Mouse (Mus musculus) kidney, adult 2 months (tissue): ENCODE measurements around the gene Nsmf. TPM values are rescaled to one million over a fixed set of nuclear protein-coding genes. Genes with fewer than 3 reads are reported as not detected.

Source experiments
- DNase-seq: peaks from one replicate; pipeline ENCODE4 v3.0.0; 2021
- H3K27ac ChIP-seq: fragments of 200-500 bp; 2 replicates; pipeline ENCODE4 v1.5.1; 2012; ENCODE audit warnings: low read depth, low read length, control low read depth, inconsistent platforms; ENCODE audit not compliant: insufficient read depth
- H3K27me3 ChIP-seq: fragments of 200-500 bp; replicated peaks from 2 replicates; pipeline ENCODE4 v1.6.1; 2012; ENCODE audit warnings: mild to moderate bottlenecking, moderate library complexity, low read length, inconsistent platforms; ENCODE audit not compliant: control insufficient read depth, insufficient read depth
- H3K36me3 ChIP-seq: fragments of 200-500 bp; 2 replicates; pipeline ENCODE4 v1.6.1; 2012; ENCODE audit warnings: mild to moderate bottlenecking, moderate library complexity, low read length, inconsistent platforms; ENCODE audit not compliant: control insufficient read depth, insufficient read depth
- H3K4me1 ChIP-seq: fragments of 200-500 bp; 2 replicates; pipeline ENCODE4 v1.6.1; 2011; ENCODE audit warnings: low read length; ENCODE audit not compliant: control insufficient read depth, insufficient read depth
- H3K4me3 ChIP-seq: fragments of 200-500 bp; 2 replicates; pipeline ENCODE4 v1.5.1; 2011; ENCODE audit warnings: mild to moderate bottlenecking, low read depth, low read length, control low read depth; ENCODE audit not compliant: insufficient read depth
- CTCF ChIP-seq: fragments of 200-500 bp; conservative IDR thresholded peaks from 2 replicates; pipeline ENCODE4 v1.5.1; 2011; ENCODE audit warnings: low read depth, mild to moderate bottlenecking, control low read depth, low read length, moderate library complexity, mixed read lengths; ENCODE audit not compliant: insufficient read depth, insufficient read length
- POLR2A ChIP-seq: fragments of 200-500 bp; IDR thresholded peaks from one replicate; pipeline ENCODE4 v1.6.1; 2011; ENCODE audit warnings: low read depth, low read length, control low read depth
- WGBS: fragments of 180-500 bp; shearing (Covaris S2); methylation state at CpG from one replicate; pipeline ENCODE4 v1.1.7; 2018; 5-methylcytosine and 5-hydroxymethylcytosine counted together
- polyA plus RNA-seq: library from polyadenylated mRNA; depleted of rRNA; stranded (reverse); fragments of >200 nt; gene quantifications from 2 replicates; pipeline ENCODE4 v1.2.3, GENCODE M21; 2012

Nsmf gene
- polyA plus RNA-seq, 1 experiment: 77.8 TPM

DNA sequence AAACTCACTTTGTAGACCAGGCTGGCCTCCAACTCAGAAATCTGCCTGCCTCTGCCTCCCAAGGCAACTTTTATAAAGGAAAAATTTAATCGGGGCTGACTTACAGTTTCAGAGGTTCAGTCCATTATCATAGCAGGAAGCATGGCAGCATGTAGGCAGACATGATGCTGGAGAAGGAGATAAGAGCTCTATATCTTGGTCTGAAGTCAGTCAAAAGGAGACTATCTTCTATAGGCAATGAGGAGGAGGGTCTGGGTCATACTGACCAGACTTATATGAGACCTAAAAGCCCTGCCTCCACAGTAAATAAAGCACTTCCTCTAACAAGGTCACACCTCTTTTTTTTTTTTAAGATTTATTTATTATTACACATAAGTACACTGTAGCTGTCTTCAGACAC lies 10.1 kb downstream of the Nsmf start:
- WGBS: 98% methylated on average over 1 of the region's 1 CpGs
- H3K27ac ChIP-seq: no peak overlapping the region
- no peak overlapping the region for H3K4me3 ChIP-seq
- TF ChIP-seq POLR2A (no peak), CTCF (no peak)
- no peak for DNase-seq
- H3K27me3 ChIP-seq: no peaks in the 10 kb centered on the region
- no peaks in the 10 kb centered on the region for H3K36me3 ChIP-seq
- no peaks in the 10 kb centered on the region; the same call in 1 of the 2 replicates for H3K4me1 ChIP-seq

DNA sequence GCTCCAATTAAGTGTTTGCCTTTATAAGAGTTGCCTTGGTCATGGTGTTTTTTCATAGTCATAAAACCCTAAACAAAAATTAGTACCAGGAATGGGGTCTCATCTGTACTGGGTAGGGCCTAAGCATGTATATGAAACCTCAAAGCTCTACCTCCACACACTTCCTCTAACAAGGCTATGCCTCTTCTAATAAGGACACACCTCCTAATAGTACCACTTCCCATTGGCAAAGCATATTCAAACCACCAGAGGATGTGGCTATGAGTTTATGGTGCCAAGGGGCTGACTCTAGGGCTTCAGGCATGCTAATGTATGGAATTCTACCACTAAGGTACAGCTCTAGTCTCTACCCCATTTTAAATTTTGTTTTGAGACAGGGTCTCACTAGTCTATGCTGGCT lies 11.4 kb downstream of the Nsmf start:
- H3K27ac ChIP-seq: no peak overlapping the region
- H3K27me3 ChIP-seq: no peaks in the 10 kb centered on the region
- DNase-seq: no peak
- TF ChIP-seq POLR2A (no peak), CTCF (no peak)
- no peaks in the 10 kb centered on the region; the same call in 1 of the 2 replicates for H3K4me1 ChIP-seq
- no peak overlapping the region for H3K4me3 ChIP-seq
- H3K36me3 ChIP-seq: no peaks in the 10 kb centered on the region

DNA sequence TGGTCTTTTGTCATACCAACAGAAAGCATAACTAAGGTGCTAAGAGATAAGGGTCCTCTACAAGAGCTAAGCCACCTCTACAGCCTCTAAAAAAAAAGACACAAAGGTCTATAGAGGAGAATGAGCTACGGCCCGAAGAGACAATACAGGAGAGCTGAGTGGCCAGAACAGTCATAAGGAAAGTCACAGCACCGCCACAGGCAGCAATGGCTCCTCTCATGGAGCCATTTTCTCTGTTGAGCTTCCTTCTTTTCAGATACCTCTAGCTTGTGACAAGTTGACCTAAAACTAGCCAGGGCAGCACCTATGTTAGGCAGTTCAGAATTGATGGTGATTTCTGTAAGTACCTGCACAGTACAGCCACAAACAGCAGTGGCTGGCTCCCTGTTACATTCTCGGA lies 12.4 kb downstream of the Nsmf start:
- Histone ChIP-seq H3K27ac (no peak overlapping the region), H3K4me3 (no peak overlapping the region), H3K4me1 (no peaks in the 10 kb centered on the region; the same call in 1 of the 2 replicates), H3K27me3 (no peaks in the 10 kb centered on the region), H3K36me3 (no peaks in the 10 kb centered on the region)
- DNase-seq: no peak
- WGBS: 83% methylated on average over 4 of the region's 4 CpGs
- TF ChIP-seq POLR2A (no peak), CTCF (no peak)

DNA sequence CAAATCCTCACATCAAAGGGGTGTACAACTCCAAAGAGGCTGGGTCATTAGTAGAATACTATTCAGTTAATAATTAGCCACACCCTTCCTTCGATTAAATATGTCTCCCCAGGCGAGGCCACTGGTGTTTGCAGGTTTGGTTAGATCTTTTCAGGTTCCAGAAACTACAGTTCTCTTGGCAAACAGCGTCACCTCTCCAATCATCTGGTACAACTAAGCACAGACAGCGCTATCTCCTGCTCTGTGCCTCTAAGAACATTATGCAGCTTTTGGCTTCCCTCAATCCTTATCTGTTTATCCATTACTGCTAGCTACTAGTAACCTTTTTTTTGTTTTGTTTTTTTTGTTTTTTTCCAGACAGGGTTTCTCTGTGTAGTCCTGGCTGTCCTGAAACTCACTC lies 15.4 kb downstream of the Nsmf start:
- peaks cover 4% of the 10 kb centered on the region; the same call in 1 of the 2 replicates for H3K4me1 ChIP-seq
- TF ChIP-seq POLR2A (no peak), CTCF (no peak)
- no peaks in the 10 kb centered on the region for H3K27me3 ChIP-seq
- 57% methylated on average over 4 of the region's 4 CpGs for WGBS
- no peak for DNase-seq
- H3K4me3 ChIP-seq: no peak overlapping the region
- no peak overlapping the region for H3K27ac ChIP-seq
- no peaks in the 10 kb centered on the region for H3K36me3 ChIP-seq

DNA sequence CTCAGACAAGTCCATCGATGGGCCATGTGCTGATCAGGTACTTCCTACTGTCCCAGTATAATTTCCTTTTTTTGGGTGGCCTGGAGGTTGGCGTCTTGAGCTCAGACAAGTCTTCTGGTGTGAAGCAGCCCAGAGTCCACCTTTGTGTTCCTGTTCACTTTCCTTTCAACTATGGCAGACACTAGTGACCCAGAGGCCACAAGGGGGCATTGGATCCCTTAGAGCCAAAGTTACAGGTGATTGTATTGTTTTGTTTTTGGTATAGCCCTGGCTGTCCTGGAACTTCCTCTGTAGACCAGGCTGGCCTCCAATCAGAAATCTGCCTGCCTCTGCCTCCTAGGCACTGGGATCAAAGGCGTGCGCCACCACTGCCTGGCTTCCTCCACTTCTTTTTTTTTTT lies 18.2 kb downstream of the Nsmf start:
- DNase-seq: no peak
- WGBS: 83% methylated on average over 4 of the region's 4 CpGs
- Histone ChIP-seq H3K27ac (no peak overlapping the region), H3K27me3 (no peaks in the 10 kb centered on the region), H3K4me1 (peaks cover 16% of the 10 kb centered on the region), H3K4me3 (no peak overlapping the region), H3K36me3 (no peaks in the 10 kb centered on the region)
- TF ChIP-seq POLR2A (no peak), CTCF (no peak)

DNA sequence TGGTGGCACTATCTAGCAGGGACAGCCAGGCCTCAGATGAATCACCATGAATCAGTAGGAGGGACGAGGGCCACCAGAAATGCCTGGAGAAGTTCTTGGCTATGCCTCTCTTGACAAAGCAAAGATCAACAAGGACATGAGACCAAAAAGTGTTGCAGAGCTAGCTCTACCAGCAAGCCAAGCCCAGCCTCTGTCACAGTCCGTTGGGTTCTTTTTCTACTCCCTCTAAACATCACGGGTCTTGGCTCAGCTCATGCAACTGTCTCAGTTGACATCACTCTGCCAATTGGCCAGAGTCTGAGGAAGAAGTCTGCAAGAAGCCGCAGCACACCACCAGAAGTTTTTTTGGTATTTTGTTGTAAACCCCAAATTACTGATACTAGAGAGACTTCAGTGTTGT lies 21.4 kb downstream of the Nsmf start:
- H3K4me1 ChIP-seq: peaks cover 20% of the 10 kb centered on the region
- DNase-seq: peak; percentile 92
- WGBS: 28% methylated on average over 4 of the region's 4 CpGs
- H3K27ac ChIP-seq: peak overlapping the region; percentile 80
- no peaks in the 10 kb centered on the region for H3K27me3 ChIP-seq
- no peak for TF ChIP-seq POLR2A
- no peak for TF ChIP-seq CTCF
- H3K36me3 ChIP-seq: no peaks in the 10 kb centered on the region
- H3K4me3 ChIP-seq: no peak overlapping the region

DNA sequence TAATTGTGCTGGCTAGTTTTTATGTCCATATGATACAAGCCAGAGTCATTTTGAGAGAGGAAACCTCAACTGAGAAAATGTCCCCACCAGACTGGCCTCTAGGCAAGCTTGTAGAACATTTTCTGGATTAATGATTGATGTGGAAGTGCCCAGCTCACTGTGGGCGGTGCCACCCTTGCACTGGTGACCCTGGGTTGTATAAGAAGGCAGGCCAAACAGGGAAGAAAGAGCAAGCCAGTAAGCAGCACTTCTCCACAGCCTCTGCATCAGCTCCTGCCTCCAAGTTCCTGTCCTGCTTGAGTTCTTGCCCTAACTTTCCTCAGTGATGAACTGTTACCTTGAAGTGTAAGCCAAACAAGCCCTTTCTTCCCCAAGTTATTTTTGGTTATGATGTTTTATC lies 24.8 kb downstream of the Nsmf start:
- no peak overlapping the region for H3K4me3 ChIP-seq
- 10% methylated on average over 1 of the region's 1 CpGs for WGBS
- H3K4me1 ChIP-seq: peaks cover 16% of the 10 kb centered on the region
- H3K27me3 ChIP-seq: no peaks in the 10 kb centered on the region
- TF ChIP-seq CTCF (no peak), POLR2A (peak; percentile 78)
- peak; percentile 91 for DNase-seq
- peak overlapping the region; percentile 93 for H3K27ac ChIP-seq
- H3K36me3 ChIP-seq: no peaks in the 10 kb centered on the region

DNA sequence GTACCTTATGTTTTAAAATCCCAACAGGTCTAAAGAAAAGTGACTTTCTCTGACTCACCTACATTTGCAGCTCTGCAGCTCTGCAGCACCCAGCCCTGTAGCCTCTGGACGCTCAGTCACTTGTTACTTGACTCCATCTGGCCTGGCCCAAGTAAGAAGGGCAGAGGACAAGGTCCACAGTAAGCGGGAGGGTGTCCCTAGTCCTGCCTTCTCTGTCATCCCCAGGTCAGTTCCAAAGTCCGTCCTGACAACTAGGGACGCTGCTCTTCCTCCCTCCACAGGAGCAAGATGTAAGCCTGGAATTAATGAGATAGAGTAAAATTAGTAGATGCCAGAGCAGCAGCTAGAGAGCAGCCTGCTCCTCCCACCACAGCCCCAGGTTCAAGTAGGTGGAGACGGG lies 25.9 kb downstream of the Nsmf start, which contains the start of gene Entpd8:
Entpd8 (plus strand) TSS at position 229 of the 400 bp plus-strand sequence.
- DNase-seq: peak; percentile 93
- TF ChIP-seq POLR2A (peak; percentile 51), CTCF (no peak)
- H3K36me3 ChIP-seq: no peaks in the 10 kb centered on the region
- peaks cover 14% of the 10 kb centered on the region for H3K4me1 ChIP-seq
- H3K27me3 ChIP-seq: no peaks in the 10 kb centered on the region
- peak within 1 kb of the TSS; percentile 45 for H3K4me3 ChIP-seq
- WGBS: 45% methylated on average over 5 of the region's 5 CpGs
- H3K27ac ChIP-seq: peak within 1 kb of the TSS; percentile 94
